Mouse (Mus musculus): ENCODE data around the gene Palm2.

Gene Palm2

DNA sequence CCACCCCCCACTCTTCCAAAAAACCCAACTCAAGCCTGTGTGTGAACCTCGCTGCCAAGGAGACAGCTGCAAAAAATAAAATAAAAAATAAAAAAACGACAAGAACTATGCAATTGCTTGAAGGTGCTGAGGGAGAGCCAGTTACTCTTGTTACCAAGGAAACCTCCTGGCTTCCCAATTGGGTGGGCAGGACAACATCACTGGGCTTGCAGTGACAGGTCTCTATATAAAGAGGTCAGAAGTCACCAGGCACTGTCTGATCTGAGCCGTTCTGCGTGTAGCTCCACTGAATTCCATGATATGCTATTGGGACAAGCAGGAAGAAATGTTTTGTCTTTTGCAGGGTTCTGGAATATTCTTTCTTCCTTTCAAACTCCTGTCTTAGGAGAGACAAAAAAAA, 282.7 kb downstream of the Palm2 start:
- no peak for DNase-seq

DNA sequence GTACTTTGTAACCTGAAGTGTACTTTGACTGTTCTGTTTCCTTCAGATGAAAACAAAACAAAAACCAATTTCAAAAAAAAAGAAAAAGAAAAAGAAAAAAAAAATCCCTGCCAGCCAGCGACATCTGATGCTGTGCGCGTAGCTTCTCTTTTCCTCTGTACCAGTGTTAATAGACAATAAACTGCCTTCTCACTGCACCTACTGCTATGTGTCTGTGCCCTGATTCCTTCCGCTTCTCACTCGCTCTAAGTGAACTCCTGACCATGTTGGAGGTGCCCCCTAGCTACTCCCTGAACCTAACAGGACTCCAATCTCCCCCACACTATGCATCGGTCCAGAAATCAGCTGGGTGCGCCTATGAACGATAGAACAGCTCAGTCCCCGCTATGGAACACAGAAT, 283.3 kb downstream of the Palm2 start, which contains the start of gene Akap2:
Gene Akap2, plus strand, starts transcription at position 304 of the 400 bp plus-strand sequence.
- no peak for DNase-seq

DNA sequence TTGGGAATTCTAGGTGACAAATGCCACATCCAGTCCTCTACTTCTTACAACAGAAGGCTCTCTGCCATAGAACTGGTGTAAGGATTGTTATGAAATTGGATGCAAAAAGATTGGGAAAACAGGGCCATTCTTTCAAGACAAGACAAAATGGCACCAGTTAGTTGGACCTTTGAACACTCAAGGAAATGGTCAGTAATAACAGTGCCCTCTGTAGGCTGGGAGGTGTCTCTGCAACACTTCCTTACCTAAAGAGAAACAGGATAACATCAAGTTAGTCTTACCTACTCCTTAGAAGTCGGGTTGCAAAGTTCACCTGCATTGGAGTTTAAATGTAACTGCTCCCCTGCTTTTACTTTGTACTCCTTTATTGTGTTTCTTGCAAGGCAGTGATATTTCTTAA, 285.3 kb downstream of the Palm2 start:
- no peak for DNase-seq

DNA sequence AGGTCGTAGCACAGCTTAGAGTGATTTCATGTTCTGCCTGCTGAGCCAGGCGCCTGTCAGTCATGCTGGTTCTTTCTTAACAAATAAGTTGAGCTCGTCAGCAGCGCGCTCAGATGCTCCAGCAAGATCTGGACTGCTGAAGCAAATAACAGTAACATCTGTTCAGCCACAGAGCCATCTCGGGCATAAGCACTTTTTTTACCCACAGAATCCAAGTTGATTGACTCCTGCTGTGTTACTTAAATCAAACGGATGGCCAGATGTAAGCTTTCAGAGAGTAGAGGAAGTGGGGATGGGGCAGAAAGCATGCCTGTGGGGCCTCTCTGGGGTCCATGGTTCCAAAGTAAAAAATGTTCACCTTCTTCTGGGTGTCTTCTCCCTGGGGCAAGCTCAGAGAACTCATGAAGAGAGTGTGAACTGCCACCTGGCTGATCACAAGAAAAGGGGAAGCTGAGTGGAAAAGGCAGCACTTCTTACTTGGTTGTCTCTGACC, 286.9 kb downstream of the Palm2 start:
- DNase-seq: no peak

DNA sequence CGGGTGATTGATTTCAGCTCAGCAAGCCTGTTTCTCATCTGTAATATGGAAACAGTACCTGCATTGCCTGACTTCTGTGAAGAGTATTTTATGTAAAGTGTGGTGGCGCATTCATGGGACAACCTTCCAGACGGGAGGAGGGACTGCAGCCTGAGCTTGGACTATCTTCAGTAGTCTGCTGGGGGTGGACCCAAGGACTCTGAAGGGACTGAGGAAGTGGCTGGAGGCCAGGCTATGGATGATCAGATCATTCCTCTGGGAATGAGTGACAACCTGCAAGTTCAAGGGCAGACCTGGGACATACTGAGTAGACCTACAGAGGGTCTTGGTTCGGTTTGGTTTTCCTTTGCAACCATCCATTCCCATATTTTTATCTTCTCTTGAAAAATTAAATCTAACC, 288.2 kb downstream of the Palm2 start:
- DNase-seq: no peak

DNA sequence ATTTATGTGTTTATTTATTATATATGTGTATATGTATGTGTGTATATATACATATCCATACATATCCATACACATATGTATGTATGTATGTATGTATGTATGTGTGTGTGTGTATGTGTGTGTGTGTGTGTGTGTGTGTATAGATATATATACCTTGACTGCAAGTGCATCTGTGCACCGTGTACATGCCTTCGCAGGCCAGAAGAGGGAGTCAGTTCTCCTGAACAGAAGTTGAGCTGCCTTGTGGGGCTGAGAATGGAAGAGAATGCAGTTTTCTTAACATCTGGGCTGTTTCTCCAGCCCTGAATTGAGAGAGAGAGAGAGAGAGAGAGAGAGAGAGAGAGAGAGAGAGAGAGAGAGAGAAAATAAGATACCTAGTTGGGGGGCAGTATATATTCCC, 289.6 kb downstream of the Palm2 start:
- DNase-seq: no peak

DNA sequence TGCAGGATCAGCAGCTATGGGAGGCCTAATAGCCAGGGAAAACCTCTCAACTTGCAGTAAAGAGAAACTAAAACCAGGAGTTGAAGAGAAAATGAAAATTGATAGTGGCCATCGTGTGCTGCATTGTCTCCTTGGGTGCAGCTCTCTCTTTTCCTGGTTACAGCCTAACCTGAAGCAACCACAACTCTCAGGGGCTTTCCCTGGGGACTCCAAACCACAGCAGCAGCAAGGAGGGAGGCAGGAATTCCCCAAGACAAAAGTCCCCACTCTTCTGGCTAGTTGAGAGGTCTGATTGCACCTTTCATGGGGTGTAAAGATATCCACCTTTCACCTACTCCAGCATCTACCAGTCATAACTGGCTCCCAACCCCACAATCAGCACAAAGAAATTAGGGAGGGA, 291.5 kb downstream of the Palm2 start:
- DNase-seq: no peak

DNA sequence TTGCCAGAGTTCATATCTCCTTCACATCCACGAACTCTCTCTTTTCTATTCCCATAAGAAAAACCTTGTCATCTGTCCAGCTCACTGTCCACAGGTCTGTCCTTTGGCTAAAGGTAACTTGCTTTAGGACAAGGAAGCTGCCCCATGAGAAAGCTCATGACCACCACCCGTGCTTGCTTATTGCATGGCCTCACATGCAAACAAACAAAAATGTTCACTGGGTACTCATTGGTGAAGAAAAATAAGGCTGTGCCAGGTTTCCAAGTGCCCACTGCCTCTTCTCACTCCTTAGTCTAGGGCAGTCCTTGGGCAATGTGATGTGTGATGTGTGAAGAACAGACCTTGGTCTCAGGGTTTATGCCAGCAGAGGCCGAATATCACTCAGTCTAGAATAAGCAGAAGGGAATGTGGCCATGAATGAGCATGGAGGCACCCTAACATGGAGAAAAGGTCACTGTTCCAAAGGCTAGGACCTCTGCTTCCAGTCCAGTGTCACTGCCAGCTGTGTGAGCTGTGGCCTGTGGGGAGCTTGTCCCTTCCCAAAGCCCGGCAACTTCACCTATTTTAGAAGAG, 294.6 kb downstream of the Palm2 start:
- DNase-seq: no peak

DNA sequence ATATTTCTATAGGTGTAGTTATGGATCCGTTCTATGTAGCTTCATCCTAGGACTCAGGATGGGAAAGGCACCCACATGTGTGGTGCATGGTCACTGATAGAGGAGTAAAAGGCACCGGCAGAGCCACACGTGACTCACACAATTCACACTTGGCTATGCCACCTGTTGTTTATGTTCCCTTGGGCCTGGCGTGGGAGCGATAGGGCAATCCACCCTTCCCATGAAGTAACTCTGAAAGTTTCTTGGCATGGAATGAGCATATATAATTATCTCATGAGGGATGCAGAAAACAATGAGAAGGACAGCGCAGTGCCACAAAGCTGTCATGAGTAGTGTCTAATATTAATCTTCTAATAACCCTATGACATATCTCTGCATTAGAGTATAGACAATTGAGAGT, 296.0 kb downstream of the Palm2 start:
- DNase-seq: no peak

DNA sequence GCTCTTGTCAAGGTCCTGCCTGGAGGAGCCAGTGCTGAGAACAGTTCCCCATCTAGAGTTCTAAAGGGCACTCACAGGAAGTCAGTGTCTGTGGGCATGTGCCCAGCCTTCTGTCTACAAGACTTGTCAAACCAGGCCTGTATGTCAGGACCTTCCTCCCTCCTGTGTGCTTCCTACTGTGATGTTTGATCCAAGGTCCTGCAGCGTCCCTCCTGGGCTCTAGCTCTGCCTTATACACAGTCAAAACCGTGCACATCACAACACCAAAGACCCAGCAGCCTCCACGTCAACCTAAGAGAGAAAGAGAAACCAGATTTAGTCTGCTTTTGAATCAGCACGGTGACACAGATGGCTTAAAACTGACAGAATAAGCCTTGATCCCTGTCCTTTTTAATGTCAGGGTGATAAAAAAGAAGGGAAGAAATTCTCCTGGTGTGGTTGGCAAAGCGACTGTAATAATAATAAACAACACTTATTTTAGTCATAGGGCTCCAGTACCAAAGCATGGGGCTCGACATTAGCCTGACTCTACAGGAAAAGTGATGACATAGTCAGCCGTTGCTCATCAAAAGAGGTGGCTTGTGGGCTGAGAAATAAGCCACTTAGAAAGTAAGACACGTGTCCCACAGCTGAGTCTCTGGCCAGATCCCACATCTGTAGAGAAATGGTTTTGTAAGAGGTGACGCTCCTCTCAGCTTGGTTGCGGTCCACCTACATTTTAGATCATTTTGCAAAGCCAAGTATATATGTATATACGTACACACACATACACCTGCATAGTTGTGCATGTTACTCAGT, 297.0 kb downstream of the Palm2 start:
- no peak for DNase-seq

DNA sequence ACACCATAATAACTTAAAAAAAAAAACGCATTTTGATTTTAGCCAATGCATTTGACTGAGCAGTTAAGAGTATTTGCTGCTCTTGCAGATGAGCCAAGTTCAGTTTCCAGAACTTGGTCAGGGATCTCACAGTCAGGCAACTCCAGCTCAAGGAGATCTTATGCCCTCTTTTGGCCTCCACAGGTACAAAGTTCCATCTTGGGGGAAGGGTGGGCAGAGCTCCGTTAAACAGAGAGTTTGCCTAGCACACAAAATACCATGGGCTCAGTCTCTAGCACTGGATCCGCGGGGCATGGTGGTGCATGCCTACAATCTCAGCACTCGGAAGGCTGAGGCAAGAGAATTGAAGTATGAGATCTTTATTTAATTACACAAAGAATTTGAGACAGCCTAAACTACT, 298.3 kb downstream of the Palm2 start:
- no peak for DNase-seq

DNA sequence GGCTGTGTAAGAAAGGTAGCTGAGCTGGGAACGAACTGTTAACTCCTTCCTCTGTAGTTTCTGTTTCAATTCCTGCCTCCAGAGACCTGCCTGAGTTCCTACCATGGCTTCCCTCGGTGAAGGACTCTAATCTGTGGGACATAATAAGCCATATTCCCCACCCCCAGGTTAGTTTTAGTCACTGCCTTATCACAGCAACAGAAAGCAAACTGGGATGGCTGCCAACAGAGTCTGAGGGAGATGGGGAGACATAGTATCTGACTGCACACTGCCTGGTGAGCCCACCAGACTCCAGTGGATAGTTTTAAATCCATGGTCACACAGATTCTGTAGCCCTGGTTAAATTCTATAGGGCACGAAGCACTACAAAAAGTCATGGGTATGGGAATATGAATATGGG, 299.4 kb downstream of the Palm2 start:
- DNase-seq: no peak

DNA sequence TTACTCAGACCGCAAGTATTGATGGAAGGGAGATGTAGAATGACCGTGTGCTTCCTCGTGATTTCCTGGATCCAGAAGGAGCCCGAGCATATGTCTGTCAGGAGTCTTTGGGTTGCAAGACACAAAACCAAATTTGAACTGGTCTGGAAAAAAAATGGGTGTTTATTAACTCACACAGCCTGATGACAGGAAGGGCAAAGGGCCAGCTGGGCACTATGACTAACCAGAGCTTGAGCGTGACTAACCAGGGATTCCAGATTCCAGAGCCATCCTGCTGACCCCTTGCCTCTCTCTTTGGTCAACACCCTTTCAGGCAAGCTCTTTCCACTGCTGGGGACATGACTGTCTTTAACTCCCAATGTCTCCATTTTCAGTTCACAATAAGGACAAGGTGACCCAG, 301.4 kb downstream of the Palm2 start:
- no peak for DNase-seq

DNA sequence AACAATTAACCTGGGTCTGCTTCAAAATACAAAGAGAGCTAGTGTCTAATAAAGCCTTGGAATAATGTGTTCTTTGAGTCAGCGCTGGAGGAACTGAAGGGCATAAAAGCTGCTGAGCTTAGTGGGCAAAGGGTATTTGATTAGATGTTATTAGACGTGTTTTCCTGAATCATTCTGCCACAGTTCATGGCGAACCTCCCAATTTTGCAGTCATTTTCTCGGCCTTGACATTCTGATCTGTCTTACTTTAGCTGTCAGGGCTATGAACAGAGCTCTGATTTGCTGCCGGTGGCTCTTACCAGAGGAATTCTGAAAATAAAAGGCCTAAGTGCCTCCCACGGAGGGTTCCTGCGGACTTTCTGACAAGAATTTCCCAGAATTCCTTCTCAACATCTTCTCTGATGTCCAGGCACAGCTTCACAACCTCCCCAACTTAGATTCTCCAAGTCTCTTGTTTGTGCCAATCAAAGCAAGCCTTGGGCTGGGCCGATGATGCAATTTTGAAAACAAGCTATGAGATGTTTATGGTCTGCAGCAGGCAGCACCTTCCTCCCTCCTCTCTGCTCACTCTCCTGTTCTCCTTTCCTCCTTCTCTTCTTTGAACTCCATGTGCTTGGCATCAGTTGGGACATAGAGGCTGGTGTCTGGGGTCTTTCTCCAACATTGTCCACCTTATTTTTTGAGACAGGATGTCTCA, 305.0 kb downstream of the Palm2 start:
- no peak for DNase-seq

DNA sequence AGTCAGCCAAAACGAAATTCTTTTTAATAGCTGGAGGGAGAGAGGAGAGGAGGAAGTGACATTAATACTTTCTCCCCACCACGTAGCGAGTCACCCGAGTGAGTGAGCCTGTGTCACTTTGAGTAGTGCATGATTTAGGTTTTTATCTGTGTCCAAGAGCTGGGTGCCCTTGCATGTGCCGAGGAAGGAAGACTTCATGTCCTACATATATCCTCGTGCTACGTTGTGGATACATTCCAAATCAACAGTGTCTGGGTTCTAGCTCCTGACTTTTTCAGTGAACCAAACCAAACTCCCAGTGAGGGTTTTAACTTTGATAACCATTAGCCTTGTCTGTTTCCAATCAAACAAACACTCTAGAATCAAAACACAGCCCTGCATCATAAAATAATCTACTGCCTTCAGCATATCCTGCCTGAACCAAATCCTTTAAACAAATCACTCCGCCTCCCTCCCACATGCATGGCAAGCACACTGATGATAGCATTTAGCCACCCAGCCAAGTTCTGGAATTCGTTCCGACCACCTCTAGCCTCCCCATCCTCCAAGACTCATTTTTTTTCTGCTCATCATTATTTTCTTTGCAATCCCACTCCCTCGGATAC, 309.4 kb downstream of the Palm2 start:
- no peak for DNase-seq

DNA sequence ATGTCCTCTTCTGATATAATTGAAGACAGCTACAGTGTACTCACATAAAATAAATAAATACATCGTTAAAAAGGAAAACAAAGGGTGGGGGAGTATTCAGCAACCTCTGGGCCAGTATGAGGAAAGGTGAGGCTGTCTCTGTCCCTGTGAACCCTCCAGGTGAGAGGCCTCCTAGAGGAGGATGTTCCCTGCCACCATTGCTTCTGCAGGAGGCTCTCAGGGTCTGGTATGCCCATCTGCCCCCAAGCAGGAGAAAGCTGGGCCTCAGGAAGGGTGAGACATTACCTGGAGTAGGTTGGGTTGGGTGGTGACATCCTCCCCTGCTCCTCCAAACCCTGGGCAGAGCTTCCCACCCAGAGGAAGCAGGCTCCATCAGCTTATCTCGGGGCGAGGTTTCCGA, 316.6 kb downstream of the Palm2 start:
- no peak for DNase-seq

DNA sequence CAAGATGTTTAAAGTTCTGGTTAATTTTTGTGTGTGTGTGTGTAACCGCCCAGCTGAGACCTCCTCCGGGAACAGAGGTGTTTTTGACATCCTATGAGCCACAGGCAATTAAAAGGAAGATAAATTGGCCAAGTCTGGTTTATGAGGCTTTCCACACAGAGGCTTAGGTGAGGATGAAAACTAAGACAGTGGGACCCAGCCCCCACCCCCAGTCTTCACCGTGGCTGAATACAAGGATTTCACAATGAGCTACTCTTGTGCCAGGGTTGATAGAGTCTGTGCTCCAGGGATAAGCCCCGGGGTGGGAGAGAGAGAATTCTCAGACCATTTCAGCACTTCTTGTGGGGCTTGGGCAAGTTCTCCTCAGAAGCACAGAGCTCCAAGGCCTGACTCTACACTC, 317.0 kb downstream of the Palm2 start:
- DNase-seq: no peak

DNA sequence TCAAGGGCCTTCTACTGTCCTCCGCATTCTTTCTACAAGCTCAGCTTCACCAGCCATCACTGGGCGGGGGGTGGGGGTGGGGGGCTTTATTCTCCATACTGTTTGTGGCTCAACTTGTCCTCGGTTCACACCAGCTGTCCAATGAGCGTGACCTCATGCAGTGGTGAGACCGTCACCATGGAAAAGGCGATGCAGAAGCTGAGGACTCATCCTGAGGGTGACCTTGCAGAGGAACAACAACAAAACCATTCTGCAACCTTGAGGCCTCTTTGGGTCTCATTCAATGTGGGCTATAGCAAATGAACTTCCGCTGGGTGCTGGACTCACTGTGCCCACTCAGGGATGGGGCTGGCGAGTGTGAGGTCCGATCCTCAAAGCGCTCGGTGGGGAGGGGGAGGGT, 317.5 kb downstream of the Palm2 start:
- DNase-seq: no peak

DNA sequence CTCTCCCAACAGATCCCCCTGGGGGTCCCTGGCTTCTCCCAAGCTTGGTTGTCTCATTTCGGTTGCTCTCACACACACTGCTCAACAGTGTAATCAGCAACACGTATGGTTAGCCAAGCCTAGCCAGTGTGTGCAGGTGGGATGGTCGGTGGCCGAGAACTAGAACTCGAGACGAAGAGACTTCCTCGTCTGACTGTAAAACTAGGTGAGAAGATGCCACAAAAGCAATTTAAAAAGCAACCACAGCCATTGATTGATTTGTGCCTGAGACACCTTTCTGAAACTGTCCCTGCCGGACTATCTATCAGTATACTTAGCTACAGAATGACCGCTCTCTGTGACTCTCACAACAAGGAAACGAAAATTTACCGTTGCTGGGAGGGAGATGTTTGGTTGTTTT, 321.0 kb downstream of the Palm2 start:
- DNase-seq: no peak

DNA sequence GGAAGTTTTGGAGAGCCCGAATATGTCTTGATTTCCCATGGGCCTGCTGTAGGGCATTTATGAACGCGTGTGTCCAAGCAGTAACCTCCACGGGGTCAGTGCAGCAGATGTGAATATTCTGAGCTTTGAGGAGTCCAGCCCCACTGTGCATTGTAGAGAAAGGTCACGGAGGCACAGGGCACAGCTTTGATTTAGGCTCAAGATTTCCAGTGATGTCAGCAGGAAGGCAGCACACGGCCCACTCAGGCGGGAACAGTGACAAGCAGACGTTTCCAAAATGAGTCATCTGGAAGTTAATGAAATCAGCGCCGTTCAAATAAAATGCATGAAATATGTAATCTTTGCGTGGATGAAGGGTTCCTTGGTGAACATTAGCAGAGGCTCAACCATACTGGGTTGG, 323.9 kb downstream of the Palm2 start:
- DNase-seq: no peak

Measured in right cerebral cortex, postnatal 25 days (tissue).